Mouse (Mus musculus) kidney, postnatal 0 days (tissue): ENCODE data around the gene Myof. TPM values are rescaled to one million over a fixed set of nuclear protein-coding genes. Genes with fewer than 3 reads are reported as not detected.

Source experiments
- ATAC-seq: fragments of 200-750 bp; cut with Nextera tagmentation; replicated peaks from 2 replicates; pipeline ENCODE4 v1.8.0; 2017; ENCODE audit warnings: low read depth, moderate number of reproducible peaks, moderate TSS enrichment, moderate library complexity; ENCODE audit not compliant: low FRiP score
- DNase-seq: peaks from one replicate; pipeline ENCODE4 v3.0.0-alpha.2; 2016; ENCODE audit warnings: low spot score
- H3K27ac ChIP-seq: fragments of 300-500 bp; sonication (generic); 2 replicates; pipeline ENCODE4 v1.5.1; 2014; ENCODE audit warnings: mild to moderate bottlenecking
- H3K27me3 ChIP-seq: fragments of 300-500 bp; sonication (generic); 2 replicates; pipeline ENCODE4 v1.6.1; 2014; ENCODE audit warnings: low read length, mixed read lengths; ENCODE audit not compliant: insufficient read depth
- H3K36me3 ChIP-seq: fragments of 300-500 bp; sonication (generic); 2 replicates; pipeline ENCODE4 v1.6.1; 2014; ENCODE audit warnings: low read length, mixed read lengths; ENCODE audit not compliant: insufficient read depth
- H3K4me1 ChIP-seq: fragments of 300-500 bp; sonication (generic); replicated peaks from 2 replicates; pipeline ENCODE4 v1.6.1; 2014; ENCODE audit warnings: antibody characterized with exemption, low read length, mixed read lengths; ENCODE audit not compliant: insufficient read depth
- H3K4me2 ChIP-seq: fragments of 300-500 bp; sonication (generic); 2 replicates; pipeline ENCODE4 v1.6.1; 2014; ENCODE audit warnings: mild to moderate bottlenecking, low read length, moderate library complexity, mixed read lengths
- H3K4me3 ChIP-seq: fragments of 300-500 bp; sonication (generic); replicated peaks from 2 replicates; pipeline ENCODE4 v1.5.1; 2014; ENCODE audit warnings: low read depth, low read length
- H3K9ac ChIP-seq: fragments of 300-500 bp; sonication (generic); 2 replicates; pipeline ENCODE4 v1.6.1; 2014; ENCODE audit warnings: low read depth, low read length
- H3K9me3 ChIP-seq: fragments of 300-500 bp; sonication (generic); replicated peaks from 2 replicates; pipeline ENCODE4 v1.6.1; 2016; ENCODE audit warnings: low read length, inconsistent platforms, mixed read lengths
- CTCF ChIP-seq: IDR thresholded peaks from 2 replicates; pipeline ENCODE4 v1.5.1; 2016; ENCODE audit warnings: antibody characterized with exemption, low read depth, mild to moderate bottlenecking, moderate library complexity
- WGBS: fragments of 180-500 bp; shearing (Covaris S2); extraction: QIAGEN DNeasy Blood & Tissue Kit; methylation state at CpG from one replicate; pipeline ENCODE4 v1.1.7; 2014; 5-methylcytosine and 5-hydroxymethylcytosine counted together
- polyA plus RNA-seq: library from polyadenylated mRNA; unstranded; fragments of >200 nt; fragmentation: Nextera tagmentation; extraction: Ambion mirVana; gene quantifications from 2 replicates; pipeline ENCODE4 v1.2.1, GENCODE M21; 2015

The Myof gene
- polyA plus RNA-seq, 1 experiment from 2014 or later, result 28.0 TPM

- Histone ChIP-seq H3K4me1 (no peaks in the 10 kb centered on the region), H3K27me3 (no peaks in the 10 kb centered on the region), H3K27ac (no peak overlapping the region), H3K36me3 (no peaks in the 10 kb centered on the region), H3K9ac (no peak overlapping the region), H3K4me3 (no peak overlapping the region), H3K9me3 (no peaks in the 10 kb centered on the region), H3K4me2 (no peak overlapping the region)
- ATAC-seq (no peak), DNase-seq (no peak)
- no peak for TF ChIP-seq CTCF
- 68% methylated on average over 6 of the region's 6 CpGs for WGBS
Observed at GRCm38 (mm10) chr19:37912501-37912900, 130.9 kb downstream of the Myof start.

DNA sequence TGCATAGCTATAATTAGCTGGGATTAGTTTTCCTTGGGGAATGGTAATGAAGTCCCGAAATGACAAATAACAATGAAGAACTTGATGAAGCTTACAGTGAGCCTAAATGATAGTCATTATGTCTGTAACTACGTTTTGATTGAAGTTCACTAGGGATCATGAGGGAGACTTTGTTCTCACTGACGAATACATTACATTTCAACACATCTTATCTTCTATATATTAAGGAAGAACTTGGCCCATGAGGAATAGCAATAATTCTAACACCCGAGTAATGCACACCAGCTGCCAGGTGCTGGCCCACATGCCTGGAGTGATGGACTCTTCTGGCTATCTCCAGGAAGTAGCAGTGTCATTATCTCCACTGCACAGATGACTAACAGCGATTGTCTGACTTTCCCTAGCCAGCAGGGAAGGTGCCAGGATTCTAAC is 133.5 kb downstream of the Myof start:
- Histone ChIP-seq H3K27ac (no peak overlapping the region), H3K4me1 (0 out of 2 replicates have a peak, but pooled peaks cover 5% of the 10 kb centered on the region), H3K9me3 (no peaks in the 10 kb centered on the region), H3K27me3 (no peaks in the 10 kb centered on the region), H3K4me3 (no peak overlapping the region), H3K36me3 (peaks cover 4% of the 10 kb centered on the region; the same call in 1 of the 2 replicates), H3K4me2 (no peak overlapping the region), H3K9ac (no peak overlapping the region)
- ATAC-seq (no peak), DNase-seq (no peak)
- no peak for TF ChIP-seq CTCF
- WGBS, result 59% methylated on average over 5 of the region's 5 CpGs

- ATAC-seq, result peak; percentile 54; the same call in 1 of the 2 replicates
- H3K9me3 ChIP-seq, result no peaks in the 10 kb centered on the region
- WGBS, result 18% methylated on average over 17 of the region's 17 CpGs
Observed at GRCm38 (mm10) chr19:37907451-37908320, 135.7 kb downstream of the Myof start.

DNA sequence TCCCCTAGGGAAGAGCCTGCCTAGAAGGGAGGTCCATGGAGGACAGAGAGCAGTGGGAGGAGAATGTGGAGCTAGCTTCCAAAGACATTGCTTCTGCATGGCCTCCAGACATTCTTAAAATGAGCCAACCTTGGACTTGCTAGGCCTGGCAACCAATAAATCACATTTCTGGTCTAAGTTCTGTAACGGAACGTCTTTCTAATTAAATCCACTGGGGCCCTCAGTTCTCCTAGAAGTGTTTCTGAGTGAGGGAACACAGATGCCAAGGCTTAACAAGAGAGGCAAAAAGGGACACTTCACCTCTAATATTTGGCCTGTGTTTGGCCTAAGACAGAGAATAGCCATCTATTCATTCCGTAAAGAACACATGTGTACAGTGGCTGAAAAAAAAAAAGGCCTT is 136.5 kb downstream of the Myof start:
- no peak overlapping the region for H3K9ac ChIP-seq
- WGBS, result 52% methylated on average over 3 of the region's 3 CpGs
- no peaks in the 10 kb centered on the region for H3K27me3 ChIP-seq
- 0 out of 2 replicates have a peak, but pooled peaks cover 5% of the 10 kb centered on the region for H3K4me1 ChIP-seq
- H3K36me3 ChIP-seq, result peaks cover 7% of the 10 kb centered on the region; the same call in 1 of the 2 replicates
- 0 out of 2 replicates have a peak overlapping the region, but pooled peaks have one; percentile 25 for H3K27ac ChIP-seq
- no peak for TF ChIP-seq CTCF
- no peak overlapping the region for H3K4me3 ChIP-seq
- no peaks in the 10 kb centered on the region for H3K9me3 ChIP-seq
- H3K4me2 ChIP-seq, result no peak overlapping the region
- DNase-seq (no peak), ATAC-seq (no peak)

More at GRCm38 (mm10) chr19:37907451-37908320, 135.7 kb downstream of the Myof start:
- Histone ChIP-seq H3K4me1 (0 out of 2 replicates have a peak, but pooled peaks cover 5% of the 10 kb centered on the region), H3K36me3 (peaks cover 4% of the 10 kb centered on the region; the same call in 1 of the 2 replicates), H3K4me2 (peak overlapping the region; percentile 35), H3K27me3 (no peaks in the 10 kb centered on the region), H3K27ac (0 out of 2 replicates have a peak overlapping the region, but pooled peaks have one; percentile 20), H3K4me3 (no peak overlapping the region), H3K9ac (no peak overlapping the region)
- no peak for TF ChIP-seq CTCF
- DNase-seq, result peak; percentile 72

DNA sequence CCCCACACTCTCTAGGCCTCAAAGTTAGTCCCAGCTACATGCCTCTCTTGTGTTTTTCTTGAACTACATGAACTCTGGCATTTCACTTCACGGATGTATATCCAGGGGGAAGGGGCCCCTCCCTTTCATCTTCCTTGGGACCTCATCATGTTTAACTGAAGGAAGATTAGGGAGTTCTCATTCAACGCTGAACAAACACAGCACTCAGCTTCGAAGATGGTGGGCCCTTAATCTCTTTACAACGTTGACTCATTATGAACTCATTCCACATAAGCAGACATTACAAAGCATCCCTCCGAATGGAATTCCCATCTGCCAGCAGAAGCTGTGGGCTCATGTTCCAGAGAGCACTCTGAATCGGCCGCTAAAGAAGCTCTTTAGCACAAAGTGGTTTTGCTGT is 147.3 kb downstream of the Myof start:
- 37% methylated on average over 7 of the region's 7 CpGs for WGBS
- DNase-seq, result no peak
- Histone ChIP-seq H3K36me3 (0 out of 2 replicates have a peak, but pooled peaks cover 3% of the 10 kb centered on the region), H3K27ac (no peak overlapping the region), H3K27me3 (no peaks in the 10 kb centered on the region), H3K9me3 (no peaks in the 10 kb centered on the region), H3K4me2 (no peak overlapping the region), H3K4me3 (no peak overlapping the region), H3K9ac (no peak overlapping the region), H3K4me1 (no peaks in the 10 kb centered on the region)
- no peak for ATAC-seq
- no peak for TF ChIP-seq CTCF

GRCm38 (mm10) chr19:37891006-37891405 is 152.4 kb downstream of the Myof start:
- Histone ChIP-seq H3K4me1 (no peaks in the 10 kb centered on the region), H3K27me3 (no peaks in the 10 kb centered on the region), H3K4me2 (no peak overlapping the region), H3K36me3 (no peaks in the 10 kb centered on the region), H3K9ac (no peak overlapping the region), H3K27ac (no peak overlapping the region), H3K4me3 (no peak overlapping the region), H3K9me3 (no peaks in the 10 kb centered on the region)
- WGBS, result 54% methylated on average over 2 of the region's 2 CpGs
- TF ChIP-seq CTCF, result no peak
- DNase-seq (no peak), ATAC-seq (no peak; the same call in 1 of the 2 replicates)
